In the genomic region with DNA sequence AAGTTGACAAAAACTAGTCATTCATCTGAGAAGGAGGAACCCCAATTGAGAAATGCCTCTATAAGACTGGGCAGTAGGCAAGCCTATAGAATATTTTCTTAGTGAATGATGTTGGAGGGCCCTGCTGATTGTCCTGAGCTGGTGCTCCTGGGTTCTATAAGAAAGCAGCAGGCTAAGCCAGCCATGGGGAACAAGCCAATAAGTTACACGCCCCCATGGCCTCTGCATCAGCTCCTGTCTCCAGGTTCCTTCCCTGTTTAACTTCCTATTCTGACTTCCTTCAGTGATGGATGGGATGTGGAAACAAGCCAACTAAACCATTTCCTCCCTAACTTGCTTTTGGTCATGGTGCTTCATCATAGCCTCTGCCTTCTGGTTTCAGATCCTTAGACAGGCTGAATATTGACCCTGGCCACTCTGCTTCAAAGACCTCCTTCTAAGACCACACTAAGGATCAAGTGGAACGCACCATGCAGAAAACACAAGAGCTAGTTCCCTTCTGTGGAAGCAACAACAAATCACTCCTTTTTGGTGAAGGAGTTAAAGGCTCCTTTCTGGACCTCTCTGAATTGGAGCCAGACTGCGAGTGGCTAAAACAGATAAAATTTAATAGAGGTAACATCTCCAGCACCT, we compare ENCODE assay signal across 16 mouse cellular contexts.
DNase-seq lines count a peak whose midpoint lies in the region; TF ChIP-seq lines count a peak whose summit lies in the region.
"Had no signal": no experiment of that assay in that cellular context is flagged by ENCODE, and none has a peak within 500 bp of the region (broad histone marks: within the 10 kb centered on the region; RNA-seq: fewer than 3 reads in every experiment).

No protein-coding gene starts in this region.

- no peak overlapping the region for H3K4me3 ChIP-seq in kidney, adult 2 months (ENCODE audit: insufficient read depth, low read depth, low read length)
- no peak overlapping the region for H3K4me3 ChIP-seq in macrophage (ENCODE audit: inconsistent target)
- no peak overlapping the region for H3K4me3 ChIP-seq in thymus, adult 2 months (ENCODE audit: control insufficient read depth, insufficient read depth, low read length)
- H3K4me3 ChIP-seq: forebrain, embryonic 15.5 days; limb, embryonic 10.5 days; lung, embryonic 15.5 days; midbrain, embryonic 15.5 days; neural tube, embryonic 12.5 days had no signal

- DNase-seq in kidney, adult 2 months = peak; percentile 83
- no peak for DNase-seq in kidney, postnatal 4 days
- DNase-seq in 416B (ENCODE audit: low read depth) = peak; percentile 74
- DNase-seq in brain, adult 2 months (ENCODE audit: low read depth, low spot score) = peak; percentile 48
- no peak for DNase-seq in thymus, adult 2 months
- no peak for DNase-seq in thymus, adult 18-20 months
- DNase-seq: cerebellum, adult 9-11 months; gastrocnemius, postnatal 14 days; layer of hippocampus, postnatal 36 days had no signal

- H3K4me1 ChIP-seq in kidney, adult 2 months (ENCODE audit: control insufficient read depth, insufficient read depth, low read length) = peaks cover 8% of the 10 kb centered on the region; the same call in 1 of the 2 replicates
- peaks cover 33% of the 10 kb centered on the region for H3K4me1 ChIP-seq in thymus, adult 2 months (replicated peaks; ENCODE audit: control insufficient read depth, insufficient read depth, low read length)
- H3K4me1 ChIP-seq: forebrain, embryonic 15.5 days; midbrain, embryonic 15.5 days; neural tube, embryonic 12.5 days had no signal

- H3K27ac ChIP-seq in kidney, adult 2 months (ENCODE audit: insufficient read depth, low read depth, low read length) = peak overlapping the region; percentile 64
- peak overlapping the region; percentile 100 for H3K27ac ChIP-seq in macrophage
- H3K27ac ChIP-seq in thymus, adult 2 months (ENCODE audit: control insufficient read depth, insufficient read depth, low read length) = no peak overlapping the region
- H3K27ac ChIP-seq: forebrain, embryonic 15.5 days; hindbrain, embryonic 14.5 days; limb, embryonic 10.5 days; lung, embryonic 15.5 days; midbrain, embryonic 15.5 days; neural tube, embryonic 12.5 days had no signal

- WGBS in kidney, adult 2 months = 63% methylated on average over 3 of the region's 3 CpGs
- WGBS in macrophage (ENCODE audit: missing documents) = 18% methylated on average over 3 of the region's 3 CpGs
- WGBS in thymus, adult 2 months = 88% methylated on average over 3 of the region's 3 CpGs

- H3K79me2 ChIP-seq in macrophage (ENCODE audit: inconsistent target) = no peaks in the 10 kb centered on the region

- no peaks in the 10 kb centered on the region for H3K36me3 ChIP-seq in kidney, adult 2 months (ENCODE audit: control insufficient read depth, insufficient read depth, low read length)
- H3K36me3 ChIP-seq in macrophage (ENCODE audit: inconsistent target) = no peaks in the 10 kb centered on the region
- no peaks in the 10 kb centered on the region for H3K36me3 ChIP-seq in thymus, adult 2 months (ENCODE audit: control insufficient read depth, insufficient read depth, low read length)
- H3K36me3 ChIP-seq: forebrain, embryonic 15.5 days; limb, embryonic 10.5 days; lung, embryonic 15.5 days; midbrain, embryonic 15.5 days; neural tube, embryonic 12.5 days had no signal

- TF ChIP-seq CTCF in kidney, adult 2 months (conservative IDR thresholded peaks at IDR 0.05; ENCODE audit: insufficient read depth, insufficient read length, low read depth, low read length) = no peak
- TF ChIP-seq CTCF in thymus, adult 2 months (IDR thresholded peaks at IDR 0.05; ENCODE audit: borderline replicate concordance, control insufficient read depth, extremely low read depth, insufficient read depth, low read length, poor library complexity) = no peak

- no peaks in the 10 kb centered on the region for H3K27me3 ChIP-seq in kidney, adult 2 months (replicated peaks; ENCODE audit: control insufficient read depth, insufficient read depth, low read length)
- no peaks in the 10 kb centered on the region for H3K27me3 ChIP-seq in thymus, adult 2 months (ENCODE audit: control insufficient read depth, insufficient read depth, low read length)
- H3K27me3 ChIP-seq: forebrain, embryonic 15.5 days; lung, embryonic 15.5 days; midbrain, embryonic 15.5 days; neural tube, embryonic 12.5 days had no signal

- no peak for TF ChIP-seq POLR2A in kidney, adult 2 months (IDR thresholded peaks at IDR 0.05; ENCODE audit: low read depth, low read length)
- TF ChIP-seq POLR2A in thymus, adult 2 months (IDR thresholded peaks at IDR 0.05; ENCODE audit: control insufficient read depth, extremely low read depth, insufficient read depth, low read length, poor library complexity) = no peak

Comparison
In these comparisons a context has a peak if more than half of its experiments do, and no peak if none do; other contexts are left out.
1. DNase-seq: peak in kidney, adult 2 months (single experiment), 416B (single experiment) and brain, adult 2 months (single experiment); none in kidney, postnatal 4 days (0 of 2), thymus, adult 2 months (single experiment) and thymus, adult 18-20 months (0 of 2).